Mouse (Mus musculus) cerebellum, adult 8-10 months (tissue): Measurements from ENCODE around the gene Kazn.
A peak's percentile ranks its signal among the peaks of the same experiment; 100 is the strongest.

Experiments used
- DNase-seq: peaks from one replicate; pipeline ENCODE4 v3.0.0; 2022

The Kazn gene

GRCm38 (mm10) chr4:142188501-142188900 lies 50.7 kb downstream of the Kazn start:
- no peak for DNase-seq

- no peak for DNase-seq
Measured at GRCm38 (mm10) chr4:142186155-142186554, 53.0 kb downstream of the Kazn start.

GRCm38 (mm10) chr4:142185533-142185900 lies 53.7 kb downstream of the Kazn start:
- no peak for DNase-seq

GRCm38 (mm10) chr4:142184852-142185532 lies 54.2 kb downstream of the Kazn start:
- DNase-seq: peak; percentile 48

GRCm38 (mm10) chr4:142183591-142183990 lies 55.6 kb downstream of the Kazn start:
- no peak for DNase-seq

GRCm38 (mm10) chr4:142183015-142183414 lies 56.2 kb downstream of the Kazn start:
- DNase-seq: no peak

GRCm38 (mm10) chr4:142181646-142182045 lies 57.6 kb downstream of the Kazn start:
- DNase-seq: no peak

- no peak for DNase-seq
Measured at GRCm38 (mm10) chr4:142180874-142181273, 58.3 kb downstream of the Kazn start.

GRCm38 (mm10) chr4:142180289-142180688 lies 58.9 kb downstream of the Kazn start:
- DNase-seq: no peak

- DNase-seq: no peak
Measured at GRCm38 (mm10) chr4:142179531-142179930, 59.7 kb downstream of the Kazn start.

- DNase-seq: no peak
Measured at GRCm38 (mm10) chr4:142176732-142177131, 62.5 kb downstream of the Kazn start.

GRCm38 (mm10) chr4:142173981-142174485 lies 65.2 kb downstream of the Kazn start:
- no peak for DNase-seq

GRCm38 (mm10) chr4:142172942-142173341 lies 66.3 kb downstream of the Kazn start:
- no peak for DNase-seq

GRCm38 (mm10) chr4:142171788-142172497 lies 67.3 kb downstream of the Kazn start:
- DNase-seq: no peak

GRCm38 (mm10) chr4:142170882-142171768 lies 68.1 kb downstream of the Kazn start:
- DNase-seq: no peak

GRCm38 (mm10) chr4:142169636-142170035 lies 69.6 kb downstream of the Kazn start:
- DNase-seq: no peak

GRCm38 (mm10) chr4:142168352-142168751 lies 70.8 kb downstream of the Kazn start:
- DNase-seq: no peak

GRCm38 (mm10) chr4:142165835-142166701 lies 73.1 kb downstream of the Kazn start:
- no peak for DNase-seq

GRCm38 (mm10) chr4:142165363-142165762 lies 73.8 kb downstream of the Kazn start:
- no peak for DNase-seq

- no peak for DNase-seq
Measured at GRCm38 (mm10) chr4:142164386-142164785, 74.8 kb downstream of the Kazn start.

GRCm38 (mm10) chr4:142163862-142164261 lies 75.3 kb downstream of the Kazn start:
- DNase-seq: no peak

- no peak for DNase-seq
Measured at GRCm38 (mm10) chr4:142162729-142163128, 76.5 kb downstream of the Kazn start.
